Mouse (Mus musculus) forebrain, embryonic 14.5 days (tissue): ENCODE data around the gene Gpr158. TPM values are rescaled to one million over a fixed set of nuclear protein-coding genes. Genes with fewer than 3 reads are reported as not detected.
"Not testable (repeated sequence)": the region's sequence is repeated elsewhere in the genome, so short reads cannot be mapped to it uniquely, and the experiment has no call there.

Experiments used
- ATAC-seq: fragments of 200-750 bp; cut with Nextera tagmentation; 2 replicates; pipeline ENCODE4 v1.8.0; 2017; ENCODE audit warnings: mild to moderate bottlenecking, moderate library complexity
- DNase-seq: peaks from one replicate; pipeline ENCODE4 v3.0.0-alpha.2; 2015; ENCODE audit warnings: low spot score
- H3K27ac ChIP-seq: fragments of 300-500 bp; sonication (generic); 2 replicates; pipeline ENCODE4 v1.5.1; 2014; ENCODE audit warnings: low read depth, mild to moderate bottlenecking, control low read depth, low read length, moderate library complexity
- H3K27me3 ChIP-seq: fragments of 300-500 bp; sonication (generic); replicated peaks from 2 replicates; pipeline ENCODE4 v1.6.1; 2014; ENCODE audit warnings: low read length, control low read depth, mixed read lengths; ENCODE audit not compliant: control insufficient read depth, insufficient read depth
- H3K36me3 ChIP-seq: fragments of 300-500 bp; sonication (generic); 2 replicates; pipeline ENCODE4 v1.6.1; 2014; ENCODE audit warnings: low read length, control low read depth; ENCODE audit not compliant: control insufficient read depth, insufficient read depth
- H3K4me1 ChIP-seq: fragments of 300-500 bp; sonication (generic); 2 replicates; pipeline ENCODE4 v1.6.1; 2014; ENCODE audit warnings: antibody characterized with exemption, low read length, control low read depth; ENCODE audit not compliant: control insufficient read depth, insufficient read depth
- H3K4me2 ChIP-seq: fragments of 300-500 bp; sonication (generic); 2 replicates; pipeline ENCODE4 v1.6.1; 2014; ENCODE audit warnings: mild to moderate bottlenecking, control low read depth, low read length
- H3K4me3 ChIP-seq: fragments of 300-500 bp; sonication (generic); 2 replicates; pipeline ENCODE4 v1.5.1; 2014; ENCODE audit warnings: low read depth, low read length, control low read depth
- H3K9ac ChIP-seq: fragments of 300-500 bp; sonication (generic); 2 replicates; pipeline ENCODE4 v1.6.1; 2014; ENCODE audit warnings: mild to moderate bottlenecking, low read length, control low read depth, moderate library complexity
- H3K9me3 ChIP-seq: fragments of 300-500 bp; sonication (generic); replicated peaks from 2 replicates; pipeline ENCODE4 v1.6.1; 2016; ENCODE audit warnings: low read length, control low read depth, mixed read lengths; ENCODE audit not compliant: control insufficient read depth
- WGBS: fragments of 180-500 bp; shearing (Covaris S2); extraction: QIAGEN DNeasy Blood & Tissue Kit; methylation state at CpG from one replicate; pipeline ENCODE4 v1.1.7; 2014; 5-methylcytosine and 5-hydroxymethylcytosine counted together
- polyA plus RNA-seq: library from polyadenylated mRNA; unstranded; fragments of >200 nt; fragmentation: Nextera tagmentation; extraction: Ambion mirVana; gene quantifications from 2 replicates; pipeline ENCODE4 v1.2.1, GENCODE M21; 2014

Gene Gpr158
- polyA plus RNA-seq, 1 experiment from 2014 or later, result 1.1 TPM

DNA sequence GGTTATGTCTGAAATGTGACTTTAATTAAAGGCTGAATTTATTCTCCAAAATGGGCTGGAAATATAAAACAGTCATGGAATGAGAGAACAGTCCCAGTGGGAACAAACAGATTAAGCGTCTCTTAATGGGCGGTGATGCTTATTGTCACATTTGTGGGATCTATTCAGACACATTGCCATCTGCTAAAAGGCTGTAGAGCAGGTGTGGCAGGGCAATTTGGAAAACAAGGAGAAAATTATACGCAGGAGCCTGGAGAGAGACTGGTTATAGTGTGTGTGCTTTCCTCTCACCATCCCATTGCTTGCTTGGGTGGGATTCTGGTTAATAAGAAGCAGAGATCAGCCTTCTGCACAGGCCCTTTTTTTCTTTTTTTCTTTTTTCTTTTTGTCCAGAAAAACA is 32.3 kb downstream of the Gpr158 start:
- H3K4me3 ChIP-seq, result no peak overlapping the region

DNA sequence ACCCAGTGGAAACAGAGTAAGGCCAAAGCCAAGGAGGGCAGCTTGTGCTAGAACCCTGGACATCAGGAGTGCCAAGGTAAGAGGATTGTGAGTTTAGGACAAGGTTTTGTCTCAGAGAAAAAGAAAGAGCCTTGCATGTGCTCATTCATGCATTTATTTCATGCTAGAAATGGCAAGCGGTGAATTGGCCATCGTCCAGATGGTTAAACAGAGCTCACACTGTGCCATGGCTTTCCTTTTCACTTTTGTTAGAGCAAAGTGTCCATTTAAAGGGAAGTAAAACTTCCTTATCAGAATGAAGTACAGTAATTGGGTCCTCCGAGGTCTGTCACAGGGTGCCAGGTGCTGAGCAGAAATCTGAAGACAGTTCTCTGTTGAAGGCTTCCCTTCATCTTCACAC is 38.3 kb downstream of the Gpr158 start:
- peaks cover 4% of the 10 kb centered on the region; the same call in 1 of the 2 replicates for H3K4me1 ChIP-seq
- H3K9ac ChIP-seq, result no peak overlapping the region
- no peak overlapping the region for H3K4me2 ChIP-seq
- no peaks in the 10 kb centered on the region for H3K9me3 ChIP-seq
- H3K27ac ChIP-seq, result no peak overlapping the region
- ATAC-seq (peak; percentile 61), DNase-seq (peak; percentile 64)
- no peaks in the 10 kb centered on the region for H3K27me3 ChIP-seq
- no peaks in the 10 kb centered on the region for H3K36me3 ChIP-seq
- WGBS, result 23% methylated on average over 3 of the region's 3 CpGs
- H3K4me3 ChIP-seq, result no peak overlapping the region

More for the DNA sequence above, 32.3 kb downstream of the Gpr158 start:
- 49% methylated on average over 3 of the region's 3 CpGs for WGBS
- DNase-seq (peak; percentile 49), ATAC-seq (peak; percentile 50; the same call in 1 of the 2 replicates)
- Histone ChIP-seq H3K36me3 (no peaks in the 10 kb centered on the region), H3K9me3 (no peaks in the 10 kb centered on the region), H3K27ac (no peak overlapping the region), H3K9ac (no peak overlapping the region), H3K4me1 (no peaks in the 10 kb centered on the region), H3K4me2 (no peak overlapping the region), H3K27me3 (no peaks in the 10 kb centered on the region)

DNA sequence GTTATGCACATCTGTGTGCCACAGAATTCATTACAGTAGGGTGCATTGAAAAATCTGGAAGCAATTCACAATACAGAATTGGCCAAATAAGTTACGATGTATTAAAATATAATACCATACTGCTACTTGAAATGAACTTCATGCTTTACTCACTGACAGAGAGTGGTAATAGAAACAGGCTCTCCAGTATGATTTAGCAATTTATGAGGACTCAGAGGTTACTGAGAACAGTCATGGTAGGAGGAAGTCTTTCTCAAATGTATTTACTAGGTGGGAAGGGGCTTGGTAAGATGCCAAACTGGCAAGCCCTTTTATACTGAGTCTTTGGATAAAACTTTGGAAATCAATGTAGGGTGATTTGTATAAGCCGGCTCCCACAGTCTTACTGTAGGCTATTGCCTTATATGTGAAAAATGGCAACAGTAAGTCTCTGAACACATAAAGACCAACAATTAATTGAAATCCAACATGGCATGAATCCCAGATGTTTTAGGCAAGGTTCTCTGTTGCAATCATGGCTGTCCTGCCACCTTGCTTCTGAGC is 40.2 kb downstream of the Gpr158 start:
- DNase-seq (peak; percentile 20), ATAC-seq (no peak)
- H3K4me3 ChIP-seq, result no peak overlapping the region
- H3K27ac ChIP-seq, result no peak overlapping the region
- H3K27me3 ChIP-seq, result no peaks in the 10 kb centered on the region
- peaks cover 4% of the 10 kb centered on the region; the same call in 1 of the 2 replicates for H3K4me1 ChIP-seq
- no peaks in the 10 kb centered on the region for H3K9me3 ChIP-seq
- no peaks in the 10 kb centered on the region for H3K36me3 ChIP-seq
- H3K9ac ChIP-seq, result no peak overlapping the region
- WGBS, result 66% methylated on average over 2 of the region's 2 CpGs
- H3K4me2 ChIP-seq, result no peak overlapping the region

DNA sequence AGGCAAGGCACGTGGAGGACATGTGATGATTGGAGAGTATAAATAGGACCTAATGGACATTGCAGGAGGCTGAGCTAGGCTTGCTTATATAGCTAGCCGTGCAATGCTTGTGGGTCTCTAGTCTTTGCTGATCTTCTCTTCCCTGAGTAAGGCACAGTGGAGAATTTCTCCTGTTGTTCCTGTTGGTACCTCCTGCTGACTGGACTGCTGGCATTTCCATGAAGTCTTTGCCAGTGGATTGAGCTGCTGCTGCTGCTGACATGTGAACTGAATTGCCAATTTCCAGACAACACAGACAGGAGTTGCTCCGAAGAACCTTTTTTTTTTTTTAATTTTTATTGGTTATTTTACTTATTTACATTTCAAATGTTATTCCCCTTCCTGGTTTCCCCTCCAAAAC is 41.5 kb downstream of the Gpr158 start:
- Histone ChIP-seq H3K9ac (no peak overlapping the region), H3K4me3 (no peak overlapping the region), H3K9me3 (no peaks in the 10 kb centered on the region), H3K27me3 (no peaks in the 10 kb centered on the region), H3K36me3 (no peaks in the 10 kb centered on the region), H3K27ac (no peak overlapping the region), H3K4me2 (no peak overlapping the region), H3K4me1 (peaks cover 4% of the 10 kb centered on the region; the same call in 1 of the 2 replicates)
- WGBS, result 85% methylated on average over 3 of the region's 3 CpGs
- no peak for ATAC-seq
- DNase-seq, result no peak

DNA sequence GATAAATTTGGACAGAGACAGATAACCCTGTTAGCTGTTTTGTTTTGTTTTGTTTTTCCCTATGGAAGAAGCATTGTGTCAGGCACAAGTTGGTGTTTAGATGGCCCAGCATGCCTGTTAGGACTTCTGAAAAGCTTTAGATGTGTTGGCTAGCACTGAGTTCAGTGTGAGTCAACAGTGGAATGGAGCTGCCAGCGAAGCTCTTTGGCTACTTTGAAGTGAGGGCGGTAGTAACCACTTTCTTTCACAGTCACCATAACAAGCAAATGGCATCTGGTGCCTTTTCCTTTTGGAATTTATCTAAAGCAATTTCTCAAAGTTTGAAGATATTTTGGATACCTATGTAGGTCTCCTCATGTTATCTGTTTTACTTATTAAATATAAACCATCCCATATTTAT is 62.9 kb downstream of the Gpr158 start:
- Histone ChIP-seq H3K36me3 (no peaks in the 10 kb centered on the region), H3K27ac (no peak overlapping the region), H3K9me3 (no peaks in the 10 kb centered on the region), H3K9ac (no peak overlapping the region), H3K4me3 (no peak overlapping the region), H3K4me2 (no peak overlapping the region), H3K27me3 (no peaks in the 10 kb centered on the region), H3K4me1 (no peaks in the 10 kb centered on the region)
- ATAC-seq (no peak), DNase-seq (no peak)
- WGBS, result 78% methylated on average over 2 of the region's 2 CpGs

DNA sequence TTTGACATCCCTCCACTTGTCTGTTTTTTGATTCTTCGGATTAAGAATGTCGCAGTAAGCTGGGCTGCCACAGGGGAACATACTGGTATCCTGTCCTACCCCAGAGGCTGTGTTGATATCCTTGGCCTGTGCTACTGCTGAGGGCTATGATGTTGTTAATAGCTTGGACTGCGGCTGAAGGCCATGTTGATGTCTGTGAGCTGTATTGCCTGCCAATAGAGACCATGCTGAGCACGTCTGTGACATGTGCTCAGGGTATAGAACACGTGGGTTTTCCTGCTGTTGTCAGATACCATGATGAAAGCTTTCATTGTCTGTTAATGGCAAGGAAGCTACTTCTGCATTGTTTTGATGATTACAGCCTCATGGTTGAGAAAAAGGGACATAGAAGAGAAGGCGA is 63.8 kb downstream of the Gpr158 start:
- ATAC-seq (no peak), DNase-seq (peak; percentile 4)
- Histone ChIP-seq H3K4me2 (no peak overlapping the region), H3K9ac (no peak overlapping the region), H3K27ac (no peak overlapping the region), H3K4me3 (no peak overlapping the region), H3K27me3 (no peaks in the 10 kb centered on the region), H3K4me1 (no peaks in the 10 kb centered on the region), H3K36me3 (no peaks in the 10 kb centered on the region), H3K9me3 (no peaks in the 10 kb centered on the region)
- 49% methylated on average over 6 of the region's 6 CpGs for WGBS

DNA sequence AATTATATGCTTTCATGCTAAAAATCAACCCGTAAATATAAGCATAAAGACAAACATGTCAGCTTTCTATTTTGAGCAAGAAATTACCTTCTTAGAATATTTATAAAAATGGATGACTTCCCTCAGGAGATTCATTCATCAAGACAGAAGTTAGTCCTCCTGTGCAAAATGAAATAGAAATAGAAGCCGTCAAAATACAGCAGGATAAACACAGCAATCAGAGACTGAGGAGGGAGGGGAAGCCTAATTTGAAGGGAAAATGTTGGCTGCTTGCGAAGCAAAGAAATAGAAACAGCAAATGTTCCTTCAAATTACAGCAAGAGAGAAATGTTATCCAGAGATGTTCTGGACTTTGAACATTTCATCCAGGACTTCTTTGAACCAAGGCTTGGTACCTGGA is 72.3 kb downstream of the Gpr158 start:
- DNase-seq, result no peak
- Histone ChIP-seq H3K4me2 (no peak overlapping the region), H3K4me3 (no peak overlapping the region), H3K9ac (no peak overlapping the region), H3K27ac (no peak overlapping the region), H3K27me3 (no peaks in the 10 kb centered on the region), H3K36me3 (no peaks in the 10 kb centered on the region), H3K4me1 (no peaks in the 10 kb centered on the region), H3K9me3 (no peaks in the 10 kb centered on the region)
- 86% methylated on average over 3 of the region's 3 CpGs for WGBS
- no peak for ATAC-seq

DNA sequence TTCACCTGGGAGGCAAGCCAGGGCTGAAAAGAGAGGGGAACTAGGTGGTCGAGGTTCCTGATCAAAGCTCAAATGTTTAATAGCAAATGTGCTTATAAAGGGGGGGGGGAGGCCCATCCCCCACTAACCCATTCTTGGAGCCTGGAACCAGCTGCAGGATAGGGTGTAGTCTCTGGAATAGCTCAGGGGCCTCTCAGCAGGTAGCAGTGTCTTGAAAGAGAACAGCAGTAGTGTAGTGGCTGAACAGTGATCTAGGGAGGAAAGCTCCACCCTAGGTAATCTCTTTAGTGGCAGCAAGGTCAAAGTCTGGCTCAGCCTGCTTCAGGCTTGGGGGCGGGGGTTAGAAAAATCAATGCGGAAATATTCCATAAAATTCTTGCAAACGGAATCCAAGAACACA is 93.3 kb downstream of the Gpr158 start:
- not testable (repeated sequence) for ATAC-seq, H3K27ac ChIP-seq, H3K27me3 ChIP-seq, H3K36me3 ChIP-seq, H3K4me2 ChIP-seq, H3K4me3 ChIP-seq, H3K9ac ChIP-seq, H3K4me1 ChIP-seq, H3K9me3 ChIP-seq, DNase-seq
- 88% methylated on average over 4 of the region's 4 CpGs for WGBS

DNA sequence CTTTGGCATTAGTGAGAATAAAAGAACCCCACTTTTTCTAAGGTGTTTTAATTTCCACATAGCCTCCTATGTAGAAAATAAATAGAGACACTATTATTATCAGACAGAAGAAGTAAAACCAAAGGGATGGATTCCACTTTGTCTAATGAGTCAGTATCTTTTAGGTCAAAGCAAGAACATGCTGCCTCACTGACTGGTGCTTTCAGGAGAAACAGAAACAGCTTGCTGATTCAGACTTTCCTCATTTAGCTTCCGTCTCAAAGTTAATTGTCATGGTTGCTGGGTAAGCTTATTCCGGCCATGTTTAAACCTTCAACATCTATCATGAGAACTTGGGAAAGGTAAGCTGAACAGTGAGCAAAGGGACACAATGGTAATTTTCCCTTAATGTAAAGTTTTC is 107.6 kb downstream of the Gpr158 start:
- no peaks in the 10 kb centered on the region for H3K4me1 ChIP-seq
- H3K36me3 ChIP-seq, result no peaks in the 10 kb centered on the region
- no peak overlapping the region for H3K4me2 ChIP-seq
- no peaks in the 10 kb centered on the region for H3K27me3 ChIP-seq
- H3K27ac ChIP-seq, result no peak overlapping the region
- WGBS, result 90% methylated on average over 2 of the region's 2 CpGs
- ATAC-seq, result no peak
- H3K9me3 ChIP-seq, result no peaks in the 10 kb centered on the region
- no peak overlapping the region for H3K4me3 ChIP-seq
- no peak for DNase-seq
- no peak overlapping the region for H3K9ac ChIP-seq
